Mouse (Mus musculus): ENCODE results near the gene Fkbp1a. TPM values are rescaled to one million over a fixed set of nuclear protein-coding genes. Genes with fewer than 3 reads are reported as not detected.

The Fkbp1a gene
- total and polyA plus RNA-seq, 3 experiments, result 26.2 to 1,080 (median 304) TPM

GRCm38 (mm10) chr2:151575699-151576389 lies 33.6 kb downstream of the Fkbp1a start:
- no peak for DNase-seq (ENCODE audit: low read depth, low spot score)
- Histone ChIP-seq H3K4me3 (ENCODE audit: control insufficient read depth in 1 of 2, insufficient read depth in 1 of 2, low read depth in 2 of 2, low read length in 2 of 2) (no peak overlapping the region), H3K4me1 (ENCODE audit: control insufficient read depth in 1 of 2, insufficient read depth in 2 of 2, low read length in 2 of 2) (no peaks in the 10 kb centered on the region), H3K36me3 (ENCODE audit: control insufficient read depth in 1 of 2, insufficient read depth in 2 of 2, low read length in 2 of 2) (no peaks in the 10 kb centered on the region), H3K27me3 (ENCODE audit: control insufficient read depth in 1 of 2, insufficient read depth in 2 of 2, low read length in 2 of 2) (no peaks in the 10 kb centered on the region; a peak in 1 of 4 replicates), H3K27ac (ENCODE audit: control insufficient read depth, low read depth, low read length) (no peak overlapping the region), H3K79me2 (ENCODE audit: control insufficient read depth, insufficient read depth, low read length, poor library complexity) (no peaks in the 10 kb centered on the region), H3K9me3 (replicated peaks; ENCODE audit: insufficient read depth, low read length) (no peaks in the 10 kb centered on the region), H3K9ac (ENCODE audit: control insufficient read depth, low read depth, low read length, poor library complexity, severe bottlenecking) (no peak overlapping the region)
- TF ChIP-seq SIN3A (IDR thresholded peaks at IDR 0.05; ENCODE audit: low read length) (no peak), NELFE (IDR thresholded peaks at IDR 0.05; ENCODE audit: low read depth, low read length) (no peak), MYC (IDR thresholded peaks at IDR 0.05; ENCODE audit: low read depth, low read length) (no peak), ELF1 (IDR thresholded peaks at IDR 0.05; ENCODE audit: low read depth, low read length) (no peak), CHD1 (IDR thresholded peaks at IDR 0.05; ENCODE audit: low read depth, low read length) (no peak), GATA1 (IDR thresholded peaks at IDR 0.05; ENCODE audit: low read depth, low read length) (no peak), KAT2A (conservative IDR thresholded peaks at IDR 0.05; ENCODE audit: low read depth, low read length) (no peak), POLR2A (IDR thresholded peaks at IDR 0.05; ENCODE audit: control insufficient read depth in 1 of 2, insufficient read depth in 1 of 2, low read depth in 1 of 2, low read length in 2 of 2, poor library complexity in 1 of 2) (no peak), TBP (IDR thresholded peaks at IDR 0.05; ENCODE audit: low read depth, low read length) (no peak), NRF1 (IDR thresholded peaks at IDR 0.05; ENCODE audit: insufficient read depth, low read depth, low read length, poor library complexity, severe bottlenecking) (no peak), GABPA (IDR thresholded peaks at IDR 0.05; ENCODE audit: low read depth, low read length) (no peak), ZC3H11A (IDR thresholded peaks at IDR 0.05; ENCODE audit: low read depth, low read length) (no peak), MAX (IDR thresholded peaks at IDR 0.05; ENCODE audit: low read length) (no peak), RCOR1 (IDR thresholded peaks at IDR 0.05; ENCODE audit: low read depth, low read length) (no peak), USF2 (IDR thresholded peaks at IDR 0.05; ENCODE audit: borderline replicate concordance in 1 of 2, insufficient read depth in 1 of 2, low read depth in 1 of 2, low read length in 2 of 2) (no peak), TAL1 (IDR thresholded peaks at IDR 0.05; ENCODE audit: low read length) (no peak), MAZ (IDR thresholded peaks at IDR 0.05; ENCODE audit: low read depth, low read length) (no peak), BHLHE40 (IDR thresholded peaks at IDR 0.05; ENCODE audit: borderline replicate concordance, low read depth, low read length) (no peak), EP300 (IDR thresholded peaks at IDR 0.05; ENCODE audit: low read depth in 1 of 2, low read length in 2 of 2) (no peak)

DNA sequence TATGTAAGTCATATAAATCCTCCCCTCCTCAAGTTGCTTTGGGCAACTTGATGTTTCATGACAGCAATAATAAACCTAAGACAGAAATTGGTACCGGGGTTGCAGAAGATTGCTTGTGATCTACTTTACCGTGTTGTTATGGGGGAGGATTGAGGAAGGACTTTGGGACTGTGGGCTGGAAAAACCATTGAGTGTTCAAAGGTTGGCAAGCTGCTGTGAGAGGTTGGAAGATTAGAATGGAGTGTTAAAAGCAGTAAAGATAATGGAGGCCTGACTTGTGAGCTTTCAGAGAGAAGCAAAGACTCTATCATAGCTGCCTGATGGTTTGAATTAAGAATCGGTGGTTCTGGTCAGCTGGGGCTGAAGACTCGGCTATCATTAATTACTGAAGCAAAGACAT lies 36.9 kb downstream of the Fkbp1a start:
- Histone ChIP-seq H3K27me3 (ENCODE audit: control insufficient read depth in 1 of 2, insufficient read depth in 2 of 2, low read length in 2 of 2) (no peaks in the 10 kb centered on the region; a peak in 1 of 4 replicates), H3K27ac (ENCODE audit: control insufficient read depth, low read depth, low read length) (no peak overlapping the region), H3K79me2 (ENCODE audit: control insufficient read depth, insufficient read depth, low read length, poor library complexity) (no peaks in the 10 kb centered on the region), H3K4me1 (ENCODE audit: control insufficient read depth in 1 of 2, insufficient read depth in 2 of 2, low read length in 2 of 2) (no peaks in the 10 kb centered on the region), H3K36me3 (ENCODE audit: control insufficient read depth in 1 of 2, insufficient read depth in 2 of 2, low read length in 2 of 2) (no peaks in the 10 kb centered on the region), H3K9me3 (replicated peaks; ENCODE audit: insufficient read depth, low read length) (no peaks in the 10 kb centered on the region), H3K4me3 (ENCODE audit: control insufficient read depth in 1 of 2, insufficient read depth in 1 of 2, low read depth in 2 of 2, low read length in 2 of 2) (no peak overlapping the region), H3K9ac (ENCODE audit: control insufficient read depth, low read depth, low read length, poor library complexity, severe bottlenecking) (no peak overlapping the region)
- no peak for TF ChIP-seq CHD2 (IDR thresholded peaks at IDR 0.05; ENCODE audit: low read length)
- no peak for TF ChIP-seq MEF2A (IDR thresholded peaks at IDR 0.05; ENCODE audit: extremely low read depth, insufficient replicate concordance, low read depth, low read length, poor library complexity, severe bottlenecking)
- TF ChIP-seq E2F4 (IDR thresholded peaks at IDR 0.05; ENCODE audit: borderline replicate concordance, low read depth, low read length), result no peak
- no peak for TF ChIP-seq CHD1 (IDR thresholded peaks at IDR 0.05; ENCODE audit: low read depth, low read length)
- TF ChIP-seq ZNF384 (IDR thresholded peaks at IDR 0.05; ENCODE audit: low read depth, low read length), result no peak
- no peak for TF ChIP-seq HCFC1 (IDR thresholded peaks at IDR 0.05; ENCODE audit: low read depth, low read length)
- no peak for TF ChIP-seq RCOR1 (IDR thresholded peaks at IDR 0.05; ENCODE audit: low read depth, low read length)
- no peak for DNase-seq (ENCODE audit: low read depth, low spot score)
